Mouse (Mus musculus) c-Kit-positive CD71-positive TER-119-negative erythroid progenitor cells, embryonic 14.5 days (primary cell): Measurements from ENCODE around the gene Olfr675.
"Not testable (repeated sequence)": the region's sequence is repeated elsewhere in the genome, so short reads cannot be mapped to it uniquely, and the experiment has no call there.

Experiments
- DNase-seq: peaks from one replicate; pipeline ENCODE4 v3.0.0-alpha.2; 2013; ENCODE audit warnings: low read depth

Olfr675 gene

DNA sequence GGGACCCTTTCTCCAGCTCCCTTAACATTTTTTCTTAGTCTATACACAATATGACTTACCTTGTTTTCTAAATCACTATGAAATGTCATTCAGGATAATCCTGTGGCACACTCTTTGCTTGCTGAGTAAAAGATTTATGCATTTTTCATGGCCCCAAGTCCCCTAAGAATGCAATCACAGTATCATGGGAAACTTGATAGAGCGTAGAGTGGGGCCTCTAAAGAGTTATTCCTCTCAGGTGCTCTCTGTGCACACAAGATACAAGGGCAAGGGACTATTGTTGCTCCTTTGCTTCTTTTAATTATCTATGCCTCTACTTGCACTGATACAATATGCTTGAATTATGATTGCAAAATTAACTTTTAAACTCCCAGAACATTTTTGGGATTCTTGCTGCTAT is at the start of gene Olfr675:
Gene Olfr675, minus strand, starts transcription at position 101 of the 400 bp plus-strand sequence.
- DNase-seq: no peak

DNA sequence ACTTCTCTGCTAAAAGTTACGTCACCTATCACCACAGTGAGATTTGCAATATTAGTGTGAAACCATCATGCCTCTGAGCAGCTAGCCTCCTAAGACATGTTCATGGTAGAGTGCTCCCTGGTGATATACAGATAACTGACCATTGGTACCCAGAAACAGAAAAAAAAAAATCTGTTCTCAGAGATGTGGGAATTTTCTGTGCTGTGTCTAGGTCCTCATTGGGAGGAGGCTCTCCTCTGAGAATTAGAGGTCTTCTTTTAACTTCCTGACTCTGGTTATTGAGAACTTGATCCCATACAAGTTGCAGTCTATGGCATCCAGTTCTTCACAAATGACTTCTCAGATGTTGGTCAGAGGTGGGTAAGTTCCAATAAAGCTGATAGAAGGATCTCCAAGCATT is 35.9 kb upstream of the Olfr675 start, which contains the start of gene Olfr678:
Gene Olfr678, plus strand, starts transcription at position 301 of the 400 bp plus-strand sequence.
- DNase-seq: no peak

DNA sequence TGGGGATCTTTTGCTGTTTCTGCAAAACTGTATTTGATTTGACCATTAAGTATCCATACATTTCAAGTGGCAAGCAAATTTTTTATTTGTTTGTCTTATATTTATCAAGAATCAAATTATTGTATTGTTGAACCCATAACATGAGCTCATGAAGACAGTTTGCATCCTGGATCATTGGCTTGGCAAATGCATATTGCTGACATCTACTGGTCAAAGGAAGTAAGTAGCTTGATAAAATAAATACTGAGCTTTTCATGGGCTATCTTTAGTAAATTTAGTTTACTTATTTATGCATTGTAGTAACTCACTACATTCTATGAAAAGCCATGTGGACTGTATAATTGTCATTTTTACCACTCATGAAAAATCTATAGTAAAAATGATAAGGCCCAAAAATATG is 30.7 kb upstream of the Olfr675 start:
- DNase-seq: no peak

DNA sequence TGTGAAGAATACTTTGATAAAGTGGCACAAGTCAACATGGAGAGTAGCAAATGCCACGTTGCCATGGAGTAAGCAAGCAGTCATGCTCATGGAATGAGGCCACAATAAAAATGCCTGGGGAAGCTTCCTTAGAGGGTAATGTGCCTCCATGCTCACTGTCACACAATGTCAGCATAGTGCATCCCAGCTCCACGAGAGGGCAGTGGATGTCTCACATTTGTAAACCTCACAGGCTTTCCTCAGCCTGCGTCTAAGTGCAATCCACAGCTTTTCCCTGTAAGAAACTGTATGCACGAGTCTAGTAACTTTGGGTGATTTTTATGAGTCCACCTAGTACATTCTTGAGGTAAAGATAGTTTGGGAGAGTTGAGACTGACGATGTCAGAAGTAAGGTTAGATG is 5.6 kb upstream of the Olfr675 start:
- not testable (repeated sequence) for DNase-seq

DNA sequence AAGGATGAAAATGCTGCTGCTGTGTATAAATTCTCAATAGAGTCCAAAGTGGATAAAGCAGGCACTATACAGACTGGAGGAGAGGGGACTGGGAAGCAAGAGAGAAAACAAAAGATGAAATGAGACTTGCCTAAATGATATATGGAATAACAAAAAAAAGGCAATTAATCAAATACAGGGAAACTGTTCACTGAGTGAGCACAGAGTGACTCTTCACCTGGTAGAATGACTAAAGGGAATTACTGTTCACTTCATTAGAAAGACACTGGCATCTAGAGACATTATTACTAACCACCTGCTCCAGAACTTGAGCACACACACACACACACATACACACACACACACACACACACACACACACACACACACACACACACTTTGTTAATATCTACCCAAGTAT is 4.1 kb upstream of the Olfr675 start, which contains the start of gene Olfr676:
Gene Olfr676, plus strand, starts transcription at position 301 of the 400 bp plus-strand sequence.
- DNase-seq: no peak

DNA sequence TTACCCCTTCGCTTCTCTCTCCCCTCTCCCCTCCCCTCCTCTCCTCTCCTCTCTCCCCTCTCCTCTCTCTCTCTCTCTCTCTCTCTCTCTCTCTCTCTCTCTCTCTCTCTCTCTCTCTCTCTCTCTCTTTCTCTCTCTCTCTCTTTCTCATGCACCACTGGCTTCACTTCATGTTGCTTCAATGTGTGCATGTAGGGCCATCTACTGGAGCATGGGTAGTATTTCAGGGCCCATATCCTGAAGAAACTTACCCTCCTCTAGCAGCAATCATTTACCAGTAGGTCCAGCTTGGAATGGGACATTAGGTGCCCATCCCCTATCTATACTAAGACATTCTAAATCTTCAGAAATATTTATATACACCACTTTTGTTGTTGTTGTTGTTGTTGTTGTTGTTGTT is 5.7 kb downstream of the Olfr675 start:
- DNase-seq: no peak

DNA sequence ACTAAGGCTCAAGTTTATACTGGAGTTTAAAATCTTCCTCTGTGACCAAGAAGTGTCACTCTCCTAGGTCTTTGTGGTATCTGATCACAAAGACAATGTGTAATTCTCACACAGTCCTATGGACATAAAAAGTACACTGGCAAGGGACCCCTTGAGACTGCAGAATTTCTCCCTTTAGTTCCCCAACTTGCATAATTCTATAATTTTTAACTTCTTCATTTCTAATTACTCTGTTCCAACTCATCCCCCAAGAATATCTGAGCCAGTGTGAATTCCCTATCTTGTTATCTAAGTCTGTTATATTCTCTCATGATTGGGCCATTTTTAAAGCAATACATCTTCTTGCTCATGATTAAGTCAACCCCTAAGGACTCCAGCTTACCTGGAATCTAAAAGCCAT is 26.3 kb downstream of the Olfr675 start, which contains the start of gene Olfr672:
Gene Olfr672, minus strand, starts transcription at position 101 of the 400 bp plus-strand sequence.
- DNase-seq: no peak

DNA sequence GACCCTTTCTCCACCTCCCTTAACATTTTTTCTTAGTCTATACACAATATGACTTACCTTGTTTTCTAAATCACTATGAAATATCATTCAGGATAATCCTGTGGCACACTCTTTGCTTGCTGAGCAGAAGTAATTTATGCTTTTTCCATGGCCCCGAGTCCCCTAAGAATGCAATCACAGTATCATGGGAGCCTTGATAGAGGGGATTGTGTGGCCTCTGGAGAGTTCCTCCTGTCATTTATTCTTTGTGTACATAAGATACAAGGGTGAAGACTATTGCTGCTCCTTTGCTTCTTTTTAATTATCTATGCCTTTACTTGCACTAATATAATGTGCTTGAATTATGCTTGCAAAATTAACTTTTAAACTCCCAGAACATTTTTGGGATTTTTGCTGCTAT is 49.2 kb downstream of the Olfr675 start, which contains the start of gene Olfr671:
Gene Olfr671, minus strand, starts transcription at position 101 of the 400 bp plus-strand sequence.
- no peak for DNase-seq

DNA sequence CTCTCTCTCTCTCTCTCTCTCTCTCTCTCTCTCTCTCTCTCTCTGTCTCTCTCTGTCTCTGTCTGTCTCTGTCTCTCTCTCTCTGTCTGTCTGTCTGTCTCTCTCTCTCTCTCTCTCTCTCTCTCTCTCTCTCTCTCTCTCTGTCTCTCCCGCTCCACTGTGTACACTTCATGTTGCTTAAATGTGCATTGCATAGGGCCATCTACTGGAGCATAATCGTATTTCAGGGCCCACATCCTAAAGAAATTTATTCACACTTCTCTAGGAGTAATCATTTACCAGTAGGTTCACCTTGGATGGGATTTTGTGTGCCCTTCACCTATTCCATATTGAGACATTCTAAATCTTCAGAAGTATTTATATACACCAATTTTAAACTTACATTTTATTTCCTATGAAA is 55.8 kb downstream of the Olfr675 start:
- not testable (repeated sequence) for DNase-seq
